Mouse (Mus musculus): ENCODE data around the gene Nudt2. TPM values are rescaled to one million over a fixed set of nuclear protein-coding genes. Genes with fewer than 3 reads are reported as not detected.
A peak's percentile ranks its signal among the peaks of the same experiment; 100 is the strongest.
"Not testable (repeated sequence)": the region's sequence is repeated elsewhere in the genome, so short reads cannot be mapped to it uniquely, and the experiment has no call there.

Nudt2 gene
- 21.6 and 32.4 TPM in 2 replicates for total RNA-seq (2017)

- ATAC-seq (replicated peaks; ENCODE audit: low read depth, poor library complexity, severe bottlenecking): peak; percentile 92
Measured at GRCm38 (mm10) chr4:41464345-41465286, at the start of gene Nudt2, which contains the start of gene Kif24. Gene Nudt2, plus strand, starts transcription at chr4:41465151. Gene Kif24, minus strand, starts transcription at chr4:41464887.

- ATAC-seq (replicated peaks; ENCODE audit: low read depth, poor library complexity, severe bottlenecking): no peak
Measured at GRCm38 (mm10) chr4:41416966-41417365, 48.0 kb upstream of the Nudt2 start.

GRCm38 (mm10) chr4:41438931-41439330, 26.0 kb upstream of the Nudt2 start:
- ATAC-seq (replicated peaks; ENCODE audit: low read depth, poor library complexity, severe bottlenecking): no peak

DNA sequence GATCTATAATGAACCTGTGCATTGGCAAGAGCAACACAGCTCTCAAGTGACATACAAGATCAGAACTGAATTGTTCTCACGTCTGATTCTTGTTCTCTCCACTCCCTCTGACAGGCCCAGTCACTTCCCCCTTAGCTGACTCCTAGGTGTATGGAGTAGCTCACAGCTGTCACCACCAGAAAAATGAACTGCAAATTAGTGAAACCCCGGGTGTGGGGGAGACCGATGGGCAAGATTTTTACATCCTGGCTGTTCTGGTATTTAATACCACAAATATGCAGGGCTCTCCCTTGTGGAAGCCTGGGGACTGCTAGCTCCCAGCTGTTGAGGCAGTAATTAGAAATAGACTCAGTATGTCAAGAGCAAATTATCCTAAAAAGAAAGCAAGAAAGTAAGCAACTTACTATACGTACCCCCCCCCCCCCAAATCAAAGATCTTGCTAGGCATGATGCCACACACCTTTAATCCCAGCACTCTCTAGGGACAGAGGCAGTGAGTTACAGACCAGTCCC, 22.1 kb upstream of the Nudt2 start:
- no peak for ATAC-seq (replicated peaks; ENCODE audit: low read depth, poor library complexity, severe bottlenecking)

DNA sequence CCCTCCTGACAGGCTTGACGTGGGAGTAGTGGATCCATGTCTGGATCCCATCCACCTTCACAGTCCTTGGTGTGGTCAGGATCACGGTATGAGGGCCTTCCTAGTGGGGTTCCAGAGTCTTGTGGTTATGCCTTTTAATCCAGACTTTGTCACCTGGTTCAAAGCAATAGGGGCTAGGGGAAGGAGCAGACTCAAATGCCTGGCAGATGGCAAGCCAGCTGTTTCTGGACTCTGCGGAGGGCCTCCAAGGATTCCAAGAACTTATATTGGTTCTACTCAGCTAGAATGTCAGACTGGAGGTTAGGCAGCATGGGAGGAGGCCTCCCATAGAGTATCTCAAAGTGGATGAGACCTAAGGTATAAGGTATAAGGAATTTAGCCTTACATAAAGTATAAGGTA, 17.4 kb upstream of the Nudt2 start:
- no peak for ATAC-seq (replicated peaks; ENCODE audit: low read depth, poor library complexity, severe bottlenecking)

DNA sequence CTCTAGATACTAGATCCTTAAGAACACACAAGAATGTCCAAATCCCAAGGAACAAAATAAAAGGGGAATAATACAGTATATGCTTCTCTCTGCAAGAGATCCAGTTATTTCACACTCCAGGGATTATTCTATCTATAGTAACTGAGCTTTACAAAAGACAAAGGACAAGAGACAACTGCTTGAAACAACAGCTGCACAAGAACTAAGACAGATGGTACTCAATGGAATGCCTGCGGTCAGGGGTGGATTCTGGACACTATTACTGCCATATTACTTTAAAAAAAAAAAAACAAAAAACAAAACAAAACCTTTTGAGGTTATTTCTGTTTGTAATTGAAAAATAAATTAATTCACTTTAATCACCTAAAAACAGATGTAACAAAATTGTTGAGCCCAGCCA, 4.3 kb upstream of the Nudt2 start:
- ATAC-seq (replicated peaks; ENCODE audit: low read depth, poor library complexity, severe bottlenecking): no peak

GRCm38 (mm10) chr4:41463051-41463738, 1.8 kb upstream of the Nudt2 start:
- not testable (repeated sequence) for ATAC-seq (replicated peaks; ENCODE audit: low read depth, poor library complexity, severe bottlenecking)

GRCm38 (mm10) chr4:41465287-41465665, 325 bp downstream of the Nudt2 start:
- ATAC-seq (replicated peaks; ENCODE audit: low read depth, poor library complexity, severe bottlenecking): 0 out of 2 replicates have a peak, but pooled peaks have one; percentile 1

DNA sequence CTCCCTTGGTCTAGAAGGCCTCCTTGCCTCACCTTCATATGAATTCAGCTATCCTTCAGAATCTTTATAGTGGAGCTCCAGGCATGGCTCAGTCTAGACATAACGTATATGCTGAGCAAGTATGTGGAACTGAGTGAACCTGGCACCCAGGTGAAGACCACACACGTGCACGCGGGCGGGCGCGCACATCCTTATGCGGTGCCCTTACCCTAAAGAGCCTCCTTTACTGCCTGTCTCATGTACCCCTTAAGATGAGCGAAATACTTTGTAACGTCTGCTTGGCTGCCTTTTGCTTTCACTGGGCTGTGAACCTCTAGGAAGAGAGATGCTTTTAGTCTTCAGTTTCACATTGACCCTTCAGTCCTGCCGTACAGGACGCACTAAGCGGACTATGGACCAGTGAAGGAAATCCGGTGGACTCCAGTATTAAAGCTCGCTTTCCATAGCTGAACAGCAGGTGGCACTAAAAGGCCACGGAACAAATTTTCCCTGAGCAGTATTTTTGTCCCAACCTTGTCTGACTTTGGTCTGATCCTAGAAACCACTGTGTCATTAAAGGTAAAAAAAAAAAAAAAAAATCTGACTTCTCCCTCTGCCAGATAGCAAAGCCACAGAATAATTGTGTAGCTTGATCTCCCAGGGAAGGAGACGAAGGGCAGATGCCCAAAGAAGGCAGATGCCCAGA, 3.6 kb downstream of the Nudt2 start:
- ATAC-seq (replicated peaks; ENCODE audit: low read depth, poor library complexity, severe bottlenecking): 0 out of 2 replicates have a peak, but pooled peaks have one; percentile 24

GRCm38 (mm10) chr4:41469199-41469598, 4.2 kb downstream of the Nudt2 start:
- ATAC-seq (replicated peaks; ENCODE audit: low read depth, poor library complexity, severe bottlenecking): no peak

- no peak for ATAC-seq (replicated peaks; ENCODE audit: low read depth, poor library complexity, severe bottlenecking)
Measured at GRCm38 (mm10) chr4:41470051-41470683, 5.2 kb downstream of the Nudt2 start.

- ATAC-seq (replicated peaks; ENCODE audit: low read depth, poor library complexity, severe bottlenecking): no peak
Measured at GRCm38 (mm10) chr4:41470684-41471383, 5.9 kb downstream of the Nudt2 start.

- ATAC-seq (replicated peaks; ENCODE audit: low read depth, poor library complexity, severe bottlenecking): no peak
Measured at GRCm38 (mm10) chr4:41471384-41471689, 6.4 kb downstream of the Nudt2 start.

- no peak for ATAC-seq (replicated peaks; ENCODE audit: low read depth, poor library complexity, severe bottlenecking)
Measured at GRCm38 (mm10) chr4:41477648-41478160, 12.8 kb downstream of the Nudt2 start.

- no peak for ATAC-seq (replicated peaks; ENCODE audit: low read depth, poor library complexity, severe bottlenecking)
Measured at GRCm38 (mm10) chr4:41478751-41479455, 14.0 kb downstream of the Nudt2 start.

GRCm38 (mm10) chr4:41479456-41479804, 14.5 kb downstream of the Nudt2 start:
- ATAC-seq (replicated peaks; ENCODE audit: low read depth, poor library complexity, severe bottlenecking): no peak

- no peak for ATAC-seq (replicated peaks; ENCODE audit: low read depth, poor library complexity, severe bottlenecking)
Measured at GRCm38 (mm10) chr4:41480254-41480653, 15.3 kb downstream of the Nudt2 start.

- no peak for ATAC-seq (replicated peaks; ENCODE audit: low read depth, poor library complexity, severe bottlenecking)
Measured at GRCm38 (mm10) chr4:41481601-41482017, 16.7 kb downstream of the Nudt2 start.

GRCm38 (mm10) chr4:41492951-41493350, 28.0 kb downstream of the Nudt2 start:
- ATAC-seq (replicated peaks; ENCODE audit: low read depth, poor library complexity, severe bottlenecking): no peak

All from common myeloid progenitor, adult 5-6 weeks (primary cell).